Mouse (Mus musculus): ENCODE measurements at regions not wholly inside any gene's neighbourhood (a gene's known extent, or its start where the extent isn't known, plus 50 kb on each side); places are given as distances from the start of the nearest gene placed in this dataset.

GRCm38 (mm10) chr17:16821716-16822115, 242.2 kb upstream of the Zfp960 start:
- H3K79me2 ChIP-seq (ENCODE audit: control insufficient read depth, insufficient read depth, low read length, poor library complexity), result no peaks in the 10 kb centered on the region
- no peak overlapping the region for H3K4me3 ChIP-seq (ENCODE audit: control insufficient read depth in 1 of 2, insufficient read depth in 1 of 2, low read depth in 2 of 2, low read length in 2 of 2)
- H3K36me3 ChIP-seq (ENCODE audit: control insufficient read depth in 1 of 2, insufficient read depth in 2 of 2, low read length in 2 of 2), result no peaks in the 10 kb centered on the region
- no peaks in the 10 kb centered on the region for H3K4me1 ChIP-seq (ENCODE audit: control insufficient read depth in 1 of 2, insufficient read depth in 2 of 2, low read length in 2 of 2)
- no peak for TF ChIP-seq UBTF (IDR thresholded peaks at IDR 0.05; ENCODE audit: borderline replicate concordance, insufficient read depth, low read depth, low read length)
- no peak for TF ChIP-seq MAZ (IDR thresholded peaks at IDR 0.05; ENCODE audit: low read depth, low read length)
- TF ChIP-seq RAD21 (IDR thresholded peaks at IDR 0.05; ENCODE audit: low read depth, low read length), result no peak
- TF ChIP-seq ZKSCAN1 (IDR thresholded peaks at IDR 0.05; ENCODE audit: low read depth, low read length), result no peak
- TF ChIP-seq MYC (IDR thresholded peaks at IDR 0.05; ENCODE audit: low read depth, low read length), result no peak
- no peak for TF ChIP-seq CTCF (IDR thresholded peaks at IDR 0.05 in 2 of 3, conservative IDR thresholded peaks at IDR 0.05 in 1 of 3; ENCODE audit: control insufficient read depth in 1 of 3, insufficient read depth in 1 of 3, low read depth in 2 of 3, low read length in 3 of 3, poor library complexity in 1 of 3, severe bottlenecking in 1 of 3)
- TF ChIP-seq MXI1 (IDR thresholded peaks at IDR 0.05; ENCODE audit: low read depth, low read length), result no peak
- no peak for TF ChIP-seq GATA1 (IDR thresholded peaks at IDR 0.05; ENCODE audit: low read depth, low read length)
- TF ChIP-seq USF2 (IDR thresholded peaks at IDR 0.05; ENCODE audit: borderline replicate concordance in 1 of 2, insufficient read depth in 1 of 2, low read depth in 1 of 2, low read length in 2 of 2), result no peak
- TF ChIP-seq CHD1 (IDR thresholded peaks at IDR 0.05; ENCODE audit: low read depth, low read length), result no peak
- H3K9ac ChIP-seq (ENCODE audit: control insufficient read depth, low read depth, low read length, poor library complexity, severe bottlenecking), result no peak overlapping the region
- DNase-seq (ENCODE audit: low read depth, low spot score), result no peak
- H3K27ac ChIP-seq (ENCODE audit: control insufficient read depth, low read depth, low read length), result no peak overlapping the region
- no peaks in the 10 kb centered on the region for H3K9me3 ChIP-seq (replicated peaks; ENCODE audit: insufficient read depth, low read length)
- H3K27me3 ChIP-seq (ENCODE audit: control insufficient read depth in 1 of 2, insufficient read depth in 2 of 2, low read length in 2 of 2), result no peaks in the 10 kb centered on the region

GRCm38 (mm10) chr17:16839152-16839551, 224.8 kb upstream of the Zfp960 start:
- Histone ChIP-seq H3K27ac (ENCODE audit: control insufficient read depth, low read depth, low read length) (no peak overlapping the region), H3K27me3 (ENCODE audit: control insufficient read depth in 1 of 2, insufficient read depth in 2 of 2, low read length in 2 of 2) (no peaks in the 10 kb centered on the region), H3K9ac (ENCODE audit: control insufficient read depth, low read depth, low read length, poor library complexity, severe bottlenecking) (no peak overlapping the region), H3K79me2 (ENCODE audit: control insufficient read depth, insufficient read depth, low read length, poor library complexity) (no peaks in the 10 kb centered on the region), H3K4me1 (ENCODE audit: control insufficient read depth in 1 of 2, insufficient read depth in 2 of 2, low read length in 2 of 2) (no peaks in the 10 kb centered on the region), H3K36me3 (ENCODE audit: control insufficient read depth in 1 of 2, insufficient read depth in 2 of 2, low read length in 2 of 2) (no peaks in the 10 kb centered on the region), H3K9me3 (replicated peaks; ENCODE audit: insufficient read depth, low read length) (no peaks in the 10 kb centered on the region), H3K4me3 (ENCODE audit: control insufficient read depth in 1 of 2, insufficient read depth in 1 of 2, low read depth in 2 of 2, low read length in 2 of 2) (no peak overlapping the region)
- no peak for DNase-seq (ENCODE audit: low read depth, low spot score)
- TF ChIP-seq ELF1 (IDR thresholded peaks at IDR 0.05; ENCODE audit: low read depth, low read length), result no peak
- TF ChIP-seq MAZ (IDR thresholded peaks at IDR 0.05; ENCODE audit: low read depth, low read length), result no peak
- no peak for TF ChIP-seq TAL1 (IDR thresholded peaks at IDR 0.05; ENCODE audit: low read length)
- no peak for TF ChIP-seq MYC (IDR thresholded peaks at IDR 0.05; ENCODE audit: low read depth, low read length)

- no peaks in the 10 kb centered on the region for H3K27me3 ChIP-seq (ENCODE audit: control insufficient read depth in 1 of 2, insufficient read depth in 2 of 2, low read length in 2 of 2)
These were observed 203.1 kb upstream of the Zfp960 start for GRCm38 (mm10) chr17:16860771-16861170.

More at GRCm38 (mm10) chr17:16860771-16861170, 203.1 kb upstream of the Zfp960 start:
- TF ChIP-seq ZMIZ1 (IDR thresholded peaks at IDR 0.05; ENCODE audit: low read depth, low read length), result no peak
- no peak for TF ChIP-seq MAX (IDR thresholded peaks at IDR 0.05; ENCODE audit: low read length)
- TF ChIP-seq CHD2 (IDR thresholded peaks at IDR 0.05; ENCODE audit: low read length), result no peak
- no peak for TF ChIP-seq TBP (IDR thresholded peaks at IDR 0.05; ENCODE audit: low read depth, low read length)
- TF ChIP-seq NRF1 (IDR thresholded peaks at IDR 0.05; ENCODE audit: insufficient read depth, low read depth, low read length, poor library complexity, severe bottlenecking), result no peak
- TF ChIP-seq SIN3A (IDR thresholded peaks at IDR 0.05; ENCODE audit: low read length), result no peak
- TF ChIP-seq MXI1 (IDR thresholded peaks at IDR 0.05; ENCODE audit: low read depth, low read length), result no peak
- H3K4me3 ChIP-seq (ENCODE audit: control insufficient read depth in 1 of 2, insufficient read depth in 1 of 2, low read depth in 2 of 2, low read length in 2 of 2), result no peak overlapping the region
- no peak overlapping the region for H3K9ac ChIP-seq (ENCODE audit: control insufficient read depth, low read depth, low read length, poor library complexity, severe bottlenecking)
- no peak for DNase-seq (ENCODE audit: low read depth, low spot score)
- H3K9me3 ChIP-seq (replicated peaks; ENCODE audit: insufficient read depth, low read length), result no peaks in the 10 kb centered on the region
- no peaks in the 10 kb centered on the region for H3K79me2 ChIP-seq (ENCODE audit: control insufficient read depth, insufficient read depth, low read length, poor library complexity)
- no peak overlapping the region for H3K27ac ChIP-seq (ENCODE audit: control insufficient read depth, low read depth, low read length)
- H3K4me1 ChIP-seq (ENCODE audit: control insufficient read depth in 1 of 2, insufficient read depth in 2 of 2, low read length in 2 of 2), result no peaks in the 10 kb centered on the region
- no peaks in the 10 kb centered on the region for H3K36me3 ChIP-seq (ENCODE audit: control insufficient read depth in 1 of 2, insufficient read depth in 2 of 2, low read length in 2 of 2)

Data from MEL (cell line).